Mouse (Mus musculus) cerebellum, adult 9-10 months (tissue): ENCODE results near the gene Rnf215.
A peak's percentile ranks its signal among the peaks of the same experiment; 100 is the strongest.
"Not testable (repeated sequence)": the region's sequence is repeated elsewhere in the genome, so short reads cannot be mapped to it uniquely, and the experiment has no call there.

Source experiments
- DNase-seq: peaks from one replicate; pipeline ENCODE4 v3.0.0; 2022

Rnf215 gene

GRCm38 (mm10) chr11:4134986-4135935 lies at the start of gene Rnf215:
Gene Rnf215, plus strand, starts transcription at chr11:4135202.
- peak; percentile 87 for DNase-seq

- DNase-seq, result no peak
Observed at GRCm38 (mm10) chr11:4086246-4086645, 48.8 kb upstream of the Rnf215 start.

- DNase-seq, result no peak
Observed at GRCm38 (mm10) chr11:4087267-4087666, 47.7 kb upstream of the Rnf215 start.

- DNase-seq, result no peak
Observed at GRCm38 (mm10) chr11:4093459-4094377, 41.3 kb upstream of the Rnf215 start.

GRCm38 (mm10) chr11:4094378-4095170 lies 40.4 kb upstream of the Rnf215 start:
- DNase-seq, result peak; percentile 74

- DNase-seq, result peak; percentile 79
Observed at GRCm38 (mm10) chr11:4095171-4096053, 39.6 kb upstream of the Rnf215 start, which contains the start of gene Mtfp1. Gene Mtfp1, minus strand, starts transcription at chr11:4095445.

GRCm38 (mm10) chr11:4096054-4096984 lies 38.7 kb upstream of the Rnf215 start:
- peak; percentile 99 for DNase-seq

GRCm38 (mm10) chr11:4097091-4097621 lies 37.8 kb upstream of the Rnf215 start:
- peak; percentile 61 for DNase-seq

- DNase-seq, result no peak
Observed at GRCm38 (mm10) chr11:4098120-4098519, 36.9 kb upstream of the Rnf215 start.

- DNase-seq, result no peak
Observed at GRCm38 (mm10) chr11:4098816-4099215, 36.2 kb upstream of the Rnf215 start.

- no peak for DNase-seq
Observed at GRCm38 (mm10) chr11:4099447-4099846, 35.6 kb upstream of the Rnf215 start.

- no peak for DNase-seq
Observed at GRCm38 (mm10) chr11:4101851-4102250, 33.2 kb upstream of the Rnf215 start.

- no peak for DNase-seq
Observed at GRCm38 (mm10) chr11:4103522-4103921, 31.5 kb upstream of the Rnf215 start.

- DNase-seq, result no peak
Observed at GRCm38 (mm10) chr11:4104989-4105388, 30.0 kb upstream of the Rnf215 start.

GRCm38 (mm10) chr11:4105444-4105843 lies 29.6 kb upstream of the Rnf215 start:
- DNase-seq, result no peak

- not testable (repeated sequence) for DNase-seq
Observed at GRCm38 (mm10) chr11:4107901-4108300, 27.1 kb upstream of the Rnf215 start.

GRCm38 (mm10) chr11:4108691-4109090 lies 26.3 kb upstream of the Rnf215 start:
- DNase-seq, result no peak

GRCm38 (mm10) chr11:4112033-4112432 lies 23.0 kb upstream of the Rnf215 start:
- DNase-seq, result no peak

- no peak for DNase-seq
Observed at GRCm38 (mm10) chr11:4112861-4113260, 22.1 kb upstream of the Rnf215 start.

GRCm38 (mm10) chr11:4113496-4113895 lies 21.5 kb upstream of the Rnf215 start:
- no peak for DNase-seq
